Mouse (Mus musculus) telencephalon, adult 2 months (tissue): ENCODE data around the gene Gm14151.
"Not testable (repeated sequence)": the region's sequence is repeated elsewhere in the genome, so short reads cannot be mapped to it uniquely, and the experiment has no call there.

Experiments used
- DNase-seq: peaks from one replicate; pipeline ENCODE4 v3.0.0-alpha.2; 2011; ENCODE audit warnings: low read depth, low spot score

Gene Gm14151

GRCm38 (mm10) chr2:151092250-151092649, at the start of gene Gm14151:
Gm14151 (minus strand) TSS chr2:151092350.
- DNase-seq = not testable (repeated sequence)

GRCm38 (mm10) chr2:151097945-151098344, 5.8 kb upstream of the Gm14151 start, which contains the start of gene Gm14147:
Gm14147 (plus strand) TSS chr2:151098245.
- DNase-seq = not testable (repeated sequence)

GRCm38 (mm10) chr2:151056637-151057036, 35.5 kb downstream of the Gm14151 start:
- no peak for DNase-seq

GRCm38 (mm10) chr2:151040411-151040810, 51.7 kb downstream of the Gm14151 start:
- DNase-seq = no peak

GRCm38 (mm10) chr2:151039726-151040125, 52.4 kb downstream of the Gm14151 start:
- no peak for DNase-seq

GRCm38 (mm10) chr2:151039232-151039695, 52.9 kb downstream of the Gm14151 start, which contains the start of the genes Ninl and Nanp:
Ninl (minus strand) TSS chr2:151039382.
Nanp (minus strand) TSS chr2:151039398.
- DNase-seq = peak; percentile 87

- peak; percentile 21 for DNase-seq
Observed at GRCm38 (mm10) chr2:151038811-151039222, 53.3 kb downstream of the Gm14151 start.

- DNase-seq = peak; percentile 8
Observed at GRCm38 (mm10) chr2:151037876-151038552, 54.1 kb downstream of the Gm14151 start.

GRCm38 (mm10) chr2:151037292-151037691, 54.9 kb downstream of the Gm14151 start:
- no peak for DNase-seq
